Comparison of ENCODE assay signal across 11 mouse cellular contexts in the genomic region with DNA sequence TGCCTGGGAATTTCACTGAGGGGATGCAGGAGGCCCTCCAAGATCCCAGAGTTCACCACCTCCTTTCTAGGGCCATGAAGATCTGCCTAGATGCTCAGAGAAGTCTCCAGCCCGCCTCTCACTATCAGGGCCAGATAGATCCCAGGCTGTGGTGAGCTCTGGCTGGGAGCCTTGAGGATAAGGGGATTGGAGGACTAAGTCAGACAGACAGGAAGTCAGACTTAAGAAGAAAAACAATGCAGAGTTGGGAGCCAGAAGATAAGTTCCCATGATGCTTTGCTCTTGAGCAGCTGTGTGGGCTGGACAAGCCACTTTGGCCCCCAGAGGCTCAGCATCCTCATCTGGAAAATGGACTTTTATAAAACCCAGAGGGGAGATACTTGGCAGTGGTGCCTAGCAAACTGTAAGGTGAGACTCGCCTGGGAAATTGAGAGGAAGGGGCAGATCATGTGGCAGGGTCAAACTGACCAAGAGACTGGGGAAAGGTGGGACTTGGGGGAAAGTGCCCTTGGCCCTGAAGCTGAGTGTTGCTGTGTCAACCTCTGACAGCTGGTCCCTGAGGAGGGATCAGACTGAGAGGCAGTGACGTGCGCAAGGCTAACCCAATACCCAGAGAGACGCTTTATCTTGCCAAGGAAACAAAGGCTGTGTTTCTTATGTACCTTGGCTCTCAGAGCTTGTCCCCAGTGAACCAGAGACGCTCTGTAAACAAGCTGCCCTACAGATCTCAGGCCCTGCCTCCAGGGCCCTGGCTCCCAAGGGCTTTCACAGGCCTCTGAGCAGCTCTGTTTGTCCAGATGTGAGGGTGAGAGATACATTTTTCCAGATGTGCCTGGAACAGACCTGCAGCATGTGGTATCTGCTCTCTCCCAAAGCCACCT. TPM values are rescaled to one million over a fixed set of nuclear protein-coding genes. Genes with fewer than 3 reads are reported as not detected.
DNase-seq lines count a peak whose midpoint lies in the region; ATAC-seq and TF ChIP-seq lines count a peak whose summit lies in the region.
"Had no signal": no experiment of that assay in that cellular context is flagged by ENCODE, and none has a peak within 500 bp of the region (broad histone marks: within the 10 kb centered on the region; RNA-seq: fewer than 3 reads in every experiment).

No protein-coding gene starts in this region.

- peaks cover 91% of the 10 kb centered on the region for H3K27me3 ChIP-seq in hindbrain, embryonic 10.5 days (ENCODE audit: insufficient read depth, poor library complexity, severe bottlenecking)
- peaks cover 9% of the 10 kb centered on the region for H3K27me3 ChIP-seq in hindbrain, postnatal 0 days (ENCODE audit: insufficient read depth, low read length)

- H3K36me3 ChIP-seq in hindbrain, embryonic 10.5 days: no peaks in the 10 kb centered on the region
- H3K36me3 ChIP-seq in hindbrain, postnatal 0 days (ENCODE audit: insufficient read depth, low read length): no peaks in the 10 kb centered on the region
- H3K36me3 ChIP-seq: hindbrain, embryonic 12.5 days had no signal

- 48% methylated on average over 6 of the region's 6 CpGs for WGBS in hindbrain, embryonic 10.5 days
- 71% methylated on average over 6 of the region's 6 CpGs for WGBS in hindbrain, postnatal 0 days

- no peak for ATAC-seq in hindbrain, postnatal 0 days

- no peak overlapping the region for H3K4me2 ChIP-seq in hindbrain, postnatal 0 days (ENCODE audit: low read depth, low read length)
- H3K4me2 ChIP-seq: hindbrain, embryonic 12.5 days had no signal

- TF ChIP-seq CTCF in hindbrain, postnatal 0 days (IDR thresholded peaks at IDR 0.05; ENCODE audit: low read depth): no peak

- peak; percentile 31 for DNase-seq in hindbrain, embryonic 10.5 days (ENCODE audit: low spot score)
- no peak for DNase-seq in hindbrain, postnatal 0 days (ENCODE audit: low spot score)
- DNase-seq in gastrocnemius, postnatal 25 days: peak; percentile 62
- peak; percentile 53 for DNase-seq in heart, postnatal 4 days
- DNase-seq in mesoderm, embryonic 11.5 days (ENCODE audit: low read depth, low spot score): peak; percentile 44
- no peak for DNase-seq in urinary bladder, postnatal 10 days (ENCODE audit: low spot score)
- DNase-seq in yolk sac, embryonic 10.5 days (ENCODE audit: low spot score): no peak
- DNase-seq in adrenal gland, adult (ENCODE audit: inconsistent age in 2 of 2, low spot score in 1 of 2): no peak
- DNase-seq: spleen, adult 18-20 months had no signal

- H3K4me3 ChIP-seq in hindbrain, embryonic 10.5 days: 0 out of 2 replicates have a peak overlapping the region, but pooled peaks have one; percentile 5
- H3K4me3 ChIP-seq in hindbrain, postnatal 0 days (ENCODE audit: low read length): no peak overlapping the region
- H3K4me3 ChIP-seq: hindbrain, embryonic 12.5 days had no signal

- peaks cover 70% of the 10 kb centered on the region for H3K4me1 ChIP-seq in hindbrain, embryonic 10.5 days (replicated peaks)
- H3K4me1 ChIP-seq in hindbrain, postnatal 0 days (ENCODE audit: insufficient read depth, low read length): peaks cover 4% of the 10 kb centered on the region; the same call in 1 of the 2 replicates

- peak overlapping the region; percentile 73 for H3K27ac ChIP-seq in hindbrain, embryonic 10.5 days
- no peak overlapping the region; the same call in 1 of the 2 replicates for H3K27ac ChIP-seq in hindbrain, postnatal 0 days
- H3K27ac ChIP-seq: hindbrain, embryonic 12.5 days had no signal

- H3K9me3 ChIP-seq in hindbrain, embryonic 10.5 days: no peaks in the 10 kb centered on the region
- no peaks in the 10 kb centered on the region for H3K9me3 ChIP-seq in hindbrain, postnatal 0 days (ENCODE audit: low read length)
- H3K9me3 ChIP-seq: hindbrain, embryonic 12.5 days had no signal

- H3K9ac ChIP-seq in hindbrain, postnatal 0 days (replicated peaks; ENCODE audit: low read length): no peak overlapping the region
- H3K9ac ChIP-seq: hindbrain, embryonic 12.5 days had no signal

RNA-seq across cellular contexts. Expression of gene Heyl, which starts 4.3 kb away (rescaled TPM):
- 11.5 and 21.7 TPM in 2 replicates for polyA plus RNA-seq in hindbrain, embryonic 10.5 days (2016; fragmentation: Nextera tagmentation; extraction: Ambion mirVana)
- 5.1 and 6.5 TPM in 2 replicates for total RNA-seq in hindbrain, postnatal 0 days (2014; rRNA removed)
- 3.5 TPM in 2 replicates for polyA plus RNA-seq in hindbrain, postnatal 0 days (2015; fragmentation: Nextera tagmentation; extraction: Ambion mirVana)
- total RNA-seq in gastrocnemius, postnatal 25 days (2021): 1 to 10 TPM; 6.7 to 7.4 TPM
- total RNA-seq in heart, postnatal 4 days (2021): 10 to 100 TPM; 26.9 to 28.3 TPM

RNA-seq across cellular contexts. Expression of gene Pabpc4, which starts 24.5 kb away (rescaled TPM):
- polyA plus RNA-seq in hindbrain, embryonic 10.5 days (2016; fragmentation: Nextera tagmentation; extraction: Ambion mirVana): 36.2 and 51.2 TPM in 2 replicates
- 100 and 137 TPM in 2 replicates for total RNA-seq in hindbrain, postnatal 0 days (2014; rRNA removed)
- polyA plus RNA-seq in hindbrain, postnatal 0 days (2015; fragmentation: Nextera tagmentation; extraction: Ambion mirVana): 19.9 and 22.7 TPM in 2 replicates
- total RNA-seq in gastrocnemius, postnatal 25 days (2021): 100 to 1,000 TPM; 278 to 325 TPM
- total RNA-seq in heart, postnatal 4 days (2021): 100 to 1,000 TPM; 246 to 255 TPM

RNA-seq across cellular contexts. Expression of gene Nt5c1a, which starts 36.3 kb away (rescaled TPM):
- polyA plus RNA-seq in hindbrain, embryonic 10.5 days (2016; fragmentation: Nextera tagmentation; extraction: Ambion mirVana): not detected in 2 replicates
- 0.79 and 2.1 TPM in 2 replicates for total RNA-seq in hindbrain, postnatal 0 days (2014; rRNA removed)
- polyA plus RNA-seq in hindbrain, postnatal 0 days (2015; fragmentation: Nextera tagmentation; extraction: Ambion mirVana): 0.39 and 0.53 TPM in 2 replicates
- total RNA-seq in gastrocnemius, postnatal 25 days (2021): 10 to 100 TPM; 19.6 to 32.5 TPM
- total RNA-seq in heart, postnatal 4 days (2021): 10 to 100 TPM; 21.3 to 24.6 TPM
- polyA plus RNA-seq: C2C12; hindbrain, embryonic 12.5 days had no signal

RNA-seq across cellular contexts. Expression of gene Hpcal4, which starts 54.6 kb away (rescaled TPM):
- polyA plus RNA-seq in hindbrain, embryonic 10.5 days (2016; fragmentation: Nextera tagmentation; extraction: Ambion mirVana): 0.41 and 0.52 TPM in 2 replicates
- 32.1 and 46.3 TPM in 2 replicates for total RNA-seq in hindbrain, postnatal 0 days (2014; rRNA removed)
- polyA plus RNA-seq in hindbrain, postnatal 0 days (2015; fragmentation: Nextera tagmentation; extraction: Ambion mirVana): 37.2 and 43.8 TPM in 2 replicates
- under 1 TPM in 1 of 2 experiments, not detected in 1; 0.36 TPM for total RNA-seq in gastrocnemius, postnatal 25 days (2021)
- total RNA-seq in heart, postnatal 4 days (2021): under 1 TPM; 0.26 to 0.54 TPM
- polyA plus RNA-seq: C2C12 had no signal

Comparison
In these comparisons a context has a peak if more than half of its experiments do, and no peak if none do; other contexts are left out.
1. DNase-seq: peak in hindbrain, embryonic 10.5 days (single experiment), gastrocnemius, postnatal 25 days (single experiment), heart, postnatal 4 days (single experiment) and mesoderm, embryonic 11.5 days (single experiment); none in hindbrain, postnatal 0 days (single experiment), urinary bladder, postnatal 10 days (single experiment), yolk sac, embryonic 10.5 days (single experiment) and adrenal gland, adult (0 of 2).